Mouse (Mus musculus): ENCODE measurements around the gene Ccdc171. TPM values are rescaled to one million over a fixed set of nuclear protein-coding genes. Genes with fewer than 3 reads are reported as not detected.

Gene Ccdc171
- polyA plus RNA-seq, 1 experiment from 2014 or later: 3.8 TPM

- Histone ChIP-seq H3K9me3 (replicated peaks; ENCODE audit: control insufficient read depth, low read length) (no peaks in the 10 kb centered on the region), H3K4me2 (ENCODE audit: low read depth, low read length) (no peak overlapping the region), H3K4me1 (ENCODE audit: control insufficient read depth, insufficient read depth, low read length) (no peaks in the 10 kb centered on the region), H3K4me3 (ENCODE audit: low read length) (no peak overlapping the region), H3K9ac (ENCODE audit: low read length) (no peak overlapping the region), H3K36me3 (ENCODE audit: control insufficient read depth, insufficient read depth) (no peaks in the 10 kb centered on the region), H3K27ac (ENCODE audit: low read length) (no peak overlapping the region), H3K27me3 (ENCODE audit: control insufficient read depth, insufficient read depth, low read length) (no peaks in the 10 kb centered on the region)
- WGBS: 87% methylated on average over 6 of the region's 6 CpGs
- ATAC-seq (replicated peaks; ENCODE audit: extremely low read depth, insufficient read depth, low FRiP score): no peak
These were observed 249.8 kb downstream of the Ccdc171 start for GRCm38 (mm10) chr4:83775136-83775535.

GRCm38 (mm10) chr4:83780044-83780443 is 254.7 kb downstream of the Ccdc171 start:
- H3K9ac ChIP-seq (ENCODE audit: low read length): no peak overlapping the region
- 91% methylated on average over 4 of the region's 4 CpGs for WGBS
- H3K4me2 ChIP-seq (ENCODE audit: low read depth, low read length): no peak overlapping the region
- H3K9me3 ChIP-seq (replicated peaks; ENCODE audit: control insufficient read depth, low read length): no peaks in the 10 kb centered on the region
- no peak overlapping the region for H3K4me3 ChIP-seq (ENCODE audit: low read length)
- H3K36me3 ChIP-seq (ENCODE audit: control insufficient read depth, insufficient read depth): no peaks in the 10 kb centered on the region
- no peak overlapping the region for H3K27ac ChIP-seq (ENCODE audit: low read length)
- no peaks in the 10 kb centered on the region for H3K4me1 ChIP-seq (ENCODE audit: control insufficient read depth, insufficient read depth, low read length)
- H3K27me3 ChIP-seq (ENCODE audit: control insufficient read depth, insufficient read depth, low read length): no peaks in the 10 kb centered on the region
- no peak for ATAC-seq (replicated peaks; ENCODE audit: extremely low read depth, insufficient read depth, low FRiP score)

- H3K27ac ChIP-seq (ENCODE audit: low read length): no peak overlapping the region
- no peak overlapping the region for H3K9ac ChIP-seq (ENCODE audit: low read length)
- H3K27me3 ChIP-seq (ENCODE audit: control insufficient read depth, insufficient read depth, low read length): no peaks in the 10 kb centered on the region
- no peak overlapping the region for H3K4me2 ChIP-seq (ENCODE audit: low read depth, low read length)
- ATAC-seq (replicated peaks; ENCODE audit: extremely low read depth, insufficient read depth, low FRiP score): no peak
- H3K9me3 ChIP-seq (replicated peaks; ENCODE audit: control insufficient read depth, low read length): no peaks in the 10 kb centered on the region
- H3K36me3 ChIP-seq (ENCODE audit: control insufficient read depth, insufficient read depth): no peaks in the 10 kb centered on the region
- no peaks in the 10 kb centered on the region for H3K4me1 ChIP-seq (ENCODE audit: control insufficient read depth, insufficient read depth, low read length)
- no peak overlapping the region for H3K4me3 ChIP-seq (ENCODE audit: low read length)
- 81% methylated on average over 2 of the region's 2 CpGs for WGBS
These were observed 259.8 kb downstream of the Ccdc171 start for GRCm38 (mm10) chr4:83785115-83785514.

GRCm38 (mm10) chr4:83791811-83792210 is 266.5 kb downstream of the Ccdc171 start:
- 55% methylated on average over 13 of the region's 13 CpGs for WGBS

GRCm38 (mm10) chr4:83794315-83794922 is 269.1 kb downstream of the Ccdc171 start:
- Histone ChIP-seq H3K4me1 (ENCODE audit: control insufficient read depth, insufficient read depth, low read length) (no peaks in the 10 kb centered on the region; the same call in 1 of the 2 replicates), H3K9me3 (replicated peaks; ENCODE audit: control insufficient read depth, low read length) (no peaks in the 10 kb centered on the region), H3K4me3 (ENCODE audit: low read length) (no peak overlapping the region), H3K4me2 (ENCODE audit: low read depth, low read length) (no peak overlapping the region), H3K27ac (ENCODE audit: low read length) (no peak overlapping the region), H3K9ac (ENCODE audit: low read length) (no peak overlapping the region), H3K27me3 (ENCODE audit: control insufficient read depth, insufficient read depth, low read length) (no peaks in the 10 kb centered on the region), H3K36me3 (ENCODE audit: control insufficient read depth, insufficient read depth) (no peaks in the 10 kb centered on the region)
- 35% methylated on average over 9 of the region's 9 CpGs for WGBS
- no peak for ATAC-seq (replicated peaks; ENCODE audit: extremely low read depth, insufficient read depth, low FRiP score)

More at GRCm38 (mm10) chr4:83791811-83792210, 266.5 kb downstream of the Ccdc171 start:
- no peak overlapping the region for H3K4me3 ChIP-seq (ENCODE audit: low read length)
- H3K9ac ChIP-seq (ENCODE audit: low read length): no peak overlapping the region
- H3K27me3 ChIP-seq (ENCODE audit: control insufficient read depth, insufficient read depth, low read length): no peaks in the 10 kb centered on the region
- no peak overlapping the region for H3K27ac ChIP-seq (ENCODE audit: low read length)
- H3K4me2 ChIP-seq (ENCODE audit: low read depth, low read length): no peak overlapping the region
- no peaks in the 10 kb centered on the region for H3K9me3 ChIP-seq (replicated peaks; ENCODE audit: control insufficient read depth, low read length)
- H3K4me1 ChIP-seq (ENCODE audit: control insufficient read depth, insufficient read depth, low read length): no peaks in the 10 kb centered on the region
- no peak for ATAC-seq (replicated peaks; ENCODE audit: extremely low read depth, insufficient read depth, low FRiP score)
- H3K36me3 ChIP-seq (ENCODE audit: control insufficient read depth, insufficient read depth): no peaks in the 10 kb centered on the region

- H3K27me3 ChIP-seq (ENCODE audit: control insufficient read depth, insufficient read depth, low read length): no peaks in the 10 kb centered on the region
- no peaks in the 10 kb centered on the region for H3K36me3 ChIP-seq (ENCODE audit: control insufficient read depth, insufficient read depth)
- no peak overlapping the region for H3K4me2 ChIP-seq (ENCODE audit: low read depth, low read length)
- ATAC-seq (replicated peaks; ENCODE audit: extremely low read depth, insufficient read depth, low FRiP score): no peak
- H3K9ac ChIP-seq (ENCODE audit: low read length): no peak overlapping the region
- no peak overlapping the region for H3K4me3 ChIP-seq (ENCODE audit: low read length)
- WGBS: 72% methylated on average over 5 of the region's 5 CpGs
- H3K27ac ChIP-seq (ENCODE audit: low read length): no peak overlapping the region
- no peaks in the 10 kb centered on the region; the same call in 1 of the 2 replicates for H3K4me1 ChIP-seq (ENCODE audit: control insufficient read depth, insufficient read depth, low read length)
- H3K9me3 ChIP-seq (replicated peaks; ENCODE audit: control insufficient read depth, low read length): no peaks in the 10 kb centered on the region
These were observed 269.6 kb downstream of the Ccdc171 start for GRCm38 (mm10) chr4:83794930-83795459.

- H3K27me3 ChIP-seq (ENCODE audit: control insufficient read depth, insufficient read depth, low read length): no peaks in the 10 kb centered on the region
- peak overlapping the region; percentile 40 for H3K4me2 ChIP-seq (ENCODE audit: low read depth, low read length)
- H3K4me1 ChIP-seq (ENCODE audit: control insufficient read depth, insufficient read depth, low read length): no peaks in the 10 kb centered on the region; the same call in 1 of the 2 replicates
- no peak overlapping the region for H3K27ac ChIP-seq (ENCODE audit: low read length)
- 78% methylated on average over 14 of the region's 14 CpGs for WGBS
- no peaks in the 10 kb centered on the region for H3K36me3 ChIP-seq (ENCODE audit: control insufficient read depth, insufficient read depth)
- no peak for ATAC-seq (replicated peaks; ENCODE audit: extremely low read depth, insufficient read depth, low FRiP score)
- H3K9me3 ChIP-seq (replicated peaks; ENCODE audit: control insufficient read depth, low read length): no peaks in the 10 kb centered on the region
- H3K9ac ChIP-seq (ENCODE audit: low read length): no peak overlapping the region
- H3K4me3 ChIP-seq (ENCODE audit: low read length): no peak overlapping the region
These were observed 272.6 kb downstream of the Ccdc171 start for GRCm38 (mm10) chr4:83797976-83798375.

- H3K27me3 ChIP-seq (ENCODE audit: control insufficient read depth, insufficient read depth, low read length): no peaks in the 10 kb centered on the region
- no peak overlapping the region for H3K4me3 ChIP-seq (ENCODE audit: low read length)
- ATAC-seq (replicated peaks; ENCODE audit: extremely low read depth, insufficient read depth, low FRiP score): no peak; the same call in 1 of the 2 replicates
- no peaks in the 10 kb centered on the region; the same call in 1 of the 2 replicates for H3K4me1 ChIP-seq (ENCODE audit: control insufficient read depth, insufficient read depth, low read length)
- H3K9ac ChIP-seq (ENCODE audit: low read length): no peak overlapping the region
- H3K36me3 ChIP-seq (ENCODE audit: control insufficient read depth, insufficient read depth): no peaks in the 10 kb centered on the region
- H3K4me2 ChIP-seq (ENCODE audit: low read depth, low read length): peak overlapping the region; percentile 13; the same call in 1 of the 2 replicates
- H3K27ac ChIP-seq (ENCODE audit: low read length): no peak overlapping the region
- 40% methylated on average over 21 of the region's 21 CpGs for WGBS
- no peaks in the 10 kb centered on the region for H3K9me3 ChIP-seq (replicated peaks; ENCODE audit: control insufficient read depth, low read length)
These were observed 273.5 kb downstream of the Ccdc171 start for GRCm38 (mm10) chr4:83798674-83799430.

GRCm38 (mm10) chr4:83800402-83800801 is 275.1 kb downstream of the Ccdc171 start:
- ATAC-seq (replicated peaks; ENCODE audit: extremely low read depth, insufficient read depth, low FRiP score): no peak
- WGBS: 58% methylated on average over 3 of the region's 3 CpGs
- H3K27ac ChIP-seq (ENCODE audit: low read length): no peak overlapping the region

More at GRCm38 (mm10) chr4:83800402-83800801, 275.1 kb downstream of the Ccdc171 start:
- peaks cover 4% of the 10 kb centered on the region for H3K9me3 ChIP-seq (replicated peaks; ENCODE audit: control insufficient read depth, low read length)
- no peaks in the 10 kb centered on the region; the same call in 1 of the 2 replicates for H3K4me1 ChIP-seq (ENCODE audit: control insufficient read depth, insufficient read depth, low read length)
- no peaks in the 10 kb centered on the region for H3K36me3 ChIP-seq (ENCODE audit: control insufficient read depth, insufficient read depth)
- no peak overlapping the region for H3K9ac ChIP-seq (ENCODE audit: low read length)
- H3K4me2 ChIP-seq (ENCODE audit: low read depth, low read length): no peak overlapping the region
- H3K27me3 ChIP-seq (ENCODE audit: control insufficient read depth, insufficient read depth, low read length): no peaks in the 10 kb centered on the region
- no peak overlapping the region for H3K4me3 ChIP-seq (ENCODE audit: low read length)

Data from heart, embryonic 16.5 days (tissue).